ENCODE assay signal across 8 mouse cellular contexts in the genomic region with DNA sequence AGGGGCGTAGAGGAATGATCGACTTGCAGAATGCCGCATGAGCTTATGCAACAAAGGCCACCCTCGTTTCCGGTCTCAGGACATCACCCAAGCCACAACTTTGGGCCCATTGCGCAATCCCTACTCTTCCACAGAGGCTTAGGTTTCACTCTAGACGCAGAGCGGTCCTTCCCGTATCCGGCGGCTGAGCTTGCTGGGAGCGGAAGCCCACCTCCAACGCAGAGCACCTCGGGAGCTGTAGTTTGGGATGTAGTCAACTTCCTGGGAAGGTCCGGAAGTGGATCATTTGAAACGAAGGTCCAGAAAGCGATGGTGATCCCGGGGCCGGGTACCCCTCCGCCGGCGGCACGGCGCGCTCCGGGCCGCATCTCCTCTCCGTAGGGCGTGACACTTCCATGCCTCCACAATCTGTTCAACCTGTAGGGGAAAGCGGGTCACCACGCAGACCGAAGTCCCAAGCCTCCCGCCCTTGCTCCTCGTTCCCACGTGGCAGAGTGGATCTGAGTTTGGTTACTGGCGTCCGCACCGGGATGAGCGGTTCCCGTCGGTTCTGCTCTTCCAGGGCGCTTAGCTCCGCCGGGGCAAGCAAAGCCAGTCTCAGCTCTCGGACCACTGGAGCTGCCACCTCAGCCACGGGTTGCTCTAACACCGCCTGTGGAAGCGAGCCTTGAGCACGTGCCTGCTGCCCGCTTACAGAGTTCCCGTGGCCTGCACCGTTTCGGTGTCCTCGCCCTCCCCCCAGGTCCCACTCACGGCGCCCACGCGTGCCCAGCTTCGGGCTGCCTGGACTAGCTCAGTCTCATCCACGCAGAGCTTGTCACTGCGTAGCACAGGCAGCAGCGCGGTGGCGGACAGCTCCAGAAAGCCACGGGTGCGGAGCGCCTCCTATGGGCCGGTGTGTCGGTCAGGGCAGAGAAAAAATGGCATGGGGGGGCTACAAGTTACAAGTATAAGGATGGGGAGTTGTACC. TPM values are rescaled to one million over a fixed set of nuclear protein-coding genes. Genes with fewer than 3 reads are reported as not detected.
DNase-seq lines count a peak whose midpoint lies in the region; ATAC-seq and TF ChIP-seq lines count a peak whose summit lies in the region.

No protein-coding gene starts in this region.

- peaks cover 23% of the 10 kb centered on the region for H3K4me1 ChIP-seq in heart, embryonic 15.5 days (replicated peaks)
- H3K4me1 ChIP-seq in liver, embryonic 14.5 days (replicated peaks; ENCODE audit: control insufficient read depth in 2 of 2, insufficient read depth in 2 of 2, low read length in 1 of 2) = peaks cover 19 to 25% of the 10 kb centered on the region in 2 experiments
- H3K4me1 ChIP-seq in neural tube, embryonic 11.5 days (ENCODE audit: control insufficient read depth, insufficient read depth, low read length) = peaks cover 13% of the 10 kb centered on the region
- peaks cover 9% of the 10 kb centered on the region for H3K4me1 ChIP-seq in stomach, postnatal 0 days (replicated peaks; ENCODE audit: control insufficient read depth, insufficient read depth)

- WGBS in heart, embryonic 15.5 days = under 1% methylated on average over 69 of the region's 69 CpGs
- under 1% methylated on average over 69 of the region's 69 CpGs for WGBS in liver, embryonic 14.5 days (ENCODE audit: insufficient replicate concordance)
- WGBS in neural tube, embryonic 11.5 days = under 1% methylated on average over 68 of the region's 69 CpGs
- WGBS in stomach, postnatal 0 days = under 1% methylated on average over 69 of the region's 69 CpGs

- peak overlapping the region; percentile 60 for H3K4me3 ChIP-seq in heart, embryonic 15.5 days
- peak overlapping the region; percentile 81 to 89 for H3K4me3 ChIP-seq in liver, embryonic 14.5 days (ENCODE audit: insufficient read depth in 1 of 2, low read depth in 2 of 2, low read length in 2 of 2)
- peak overlapping the region; percentile 62 for H3K4me3 ChIP-seq in neural tube, embryonic 11.5 days (ENCODE audit: low read depth, low read length)
- peak overlapping the region; percentile 68 for H3K4me3 ChIP-seq in stomach, postnatal 0 days (ENCODE audit: low read depth, low read length)

- H3K27ac ChIP-seq in heart, embryonic 15.5 days = peak overlapping the region; percentile 80
- peak overlapping the region; percentile 60 for H3K27ac ChIP-seq in liver, embryonic 14.5 days
- H3K27ac ChIP-seq in neural tube, embryonic 11.5 days (ENCODE audit: low read depth, low read length) = peak overlapping the region; percentile 72
- H3K27ac ChIP-seq in stomach, postnatal 0 days (replicated peaks) = peak overlapping the region; percentile 92

- no peaks in the 10 kb centered on the region for H3K27me3 ChIP-seq in heart, embryonic 15.5 days
- H3K27me3 ChIP-seq in liver, embryonic 14.5 days (ENCODE audit: control insufficient read depth, insufficient read depth, low read length) = no peaks in the 10 kb centered on the region
- H3K27me3 ChIP-seq in neural tube, embryonic 11.5 days (ENCODE audit: control insufficient read depth, insufficient read depth, low read length) = no peaks in the 10 kb centered on the region
- no peaks in the 10 kb centered on the region for H3K27me3 ChIP-seq in stomach, postnatal 0 days (ENCODE audit: control insufficient read depth, insufficient read depth, low read length)

- peak; percentile 54 for DNase-seq in c-Kit-negative CD71-positive TER-119-positive erythroid progenitor cells, embryonic 14.5 days (ENCODE audit: low read depth, low spot score)
- DNase-seq in fibroblast of lung, adult 2 months (ENCODE audit: low read depth) = peak; percentile 95
- DNase-seq in kidney, postnatal 25 days = peak; percentile 97 to 99
- peak; percentile 84 to 88 (median 88) for DNase-seq in liver, embryonic 14.5 days (ENCODE audit: low read depth in 3 of 3, low spot score in 3 of 3)
- peak; percentile 94 for DNase-seq in neural tube, embryonic 11.5 days (ENCODE audit: low spot score)
- DNase-seq in stomach, postnatal 0 days (ENCODE audit: low spot score) = peak; percentile 94

- TF ChIP-seq CTCF in liver, embryonic 14.5 days (IDR thresholded peaks at IDR 0.05; ENCODE audit: low read depth) = peak; percentile 98
- peak; percentile 94 for TF ChIP-seq CTCF in stomach, postnatal 0 days (IDR thresholded peaks at IDR 0.05; ENCODE audit: low read depth)

- H3K36me3 ChIP-seq in heart, embryonic 15.5 days = no peaks in the 10 kb centered on the region
- H3K36me3 ChIP-seq in liver, embryonic 14.5 days (replicated peaks; ENCODE audit: control insufficient read depth, insufficient read depth, low read depth) = no peaks in the 10 kb centered on the region
- H3K36me3 ChIP-seq in neural tube, embryonic 11.5 days (ENCODE audit: control insufficient read depth, insufficient read depth, low read length) = no peaks in the 10 kb centered on the region
- no peaks in the 10 kb centered on the region for H3K36me3 ChIP-seq in stomach, postnatal 0 days (ENCODE audit: control insufficient read depth, insufficient read depth, low read length)

- ATAC-seq in CD4-positive, CD25-positive, alpha-beta regulatory T cell, adult 4 months = peak; percentile 64
- ATAC-seq in heart, embryonic 15.5 days (replicated peaks; ENCODE audit: insufficient number of reproducible peaks, insufficient read depth, low FRiP score, low read depth) = peak; percentile 91
- ATAC-seq in liver, embryonic 14.5 days (ENCODE audit: insufficient read depth) = peak; percentile 88
- ATAC-seq in neural tube, embryonic 11.5 days (ENCODE audit: insufficient read depth, low FRiP score, low TSS enrichment) = peak; percentile 89
- ATAC-seq in stomach, postnatal 0 days (ENCODE audit: low FRiP score, low TSS enrichment) = peak; percentile 92

- H3K4me2 ChIP-seq in heart, embryonic 15.5 days = peak overlapping the region; percentile 98
- peak overlapping the region; percentile 99 for H3K4me2 ChIP-seq in liver, embryonic 14.5 days (ENCODE audit: low read depth)
- peak overlapping the region; percentile 100 for H3K4me2 ChIP-seq in neural tube, embryonic 11.5 days (ENCODE audit: low read depth)
- H3K4me2 ChIP-seq in stomach, postnatal 0 days (replicated peaks; ENCODE audit: low read depth) = peak overlapping the region; percentile 99

- H3K9ac ChIP-seq in heart, embryonic 15.5 days = peak overlapping the region; percentile 55
- peak overlapping the region; percentile 74 for H3K9ac ChIP-seq in liver, embryonic 14.5 days (replicated peaks)
- H3K9ac ChIP-seq in neural tube, embryonic 11.5 days (ENCODE audit: low read length) = peak overlapping the region; percentile 72
- peak overlapping the region; percentile 76 for H3K9ac ChIP-seq in stomach, postnatal 0 days (ENCODE audit: low read length)

- 0 out of 2 replicates have a peak, but pooled peaks have one; percentile 11 for TF ChIP-seq EP300 in liver, embryonic 14.5 days (IDR thresholded peaks at IDR 0.05; ENCODE audit: low read depth)
- TF ChIP-seq EP300 in stomach, postnatal 0 days (optimal IDR thresholded peaks at IDR 0.05) = no peak

- H3K9me3 ChIP-seq in heart, embryonic 15.5 days (replicated peaks) = no peaks in the 10 kb centered on the region
- no peaks in the 10 kb centered on the region for H3K9me3 ChIP-seq in liver, embryonic 14.5 days (ENCODE audit: control insufficient read depth, low read length)
- H3K9me3 ChIP-seq in neural tube, embryonic 11.5 days (ENCODE audit: control insufficient read depth, low read length) = no peaks in the 10 kb centered on the region
- no peaks in the 10 kb centered on the region for H3K9me3 ChIP-seq in stomach, postnatal 0 days (ENCODE audit: control insufficient read depth, low read length)

RNA-seq across cellular contexts. Expression of a gene that starts 4.8 kb away (rescaled TPM):
- 10 to 100 TPM; 18.5 to 19.2 TPM for polyA plus RNA-seq in CD4-positive, CD25-positive, alpha-beta regulatory T cell, adult 4 months (2017; shearing (Covaris generic))
- polyA plus RNA-seq in heart, embryonic 15.5 days (2015; fragmentation: Nextera tagmentation; extraction: Ambion mirVana) = 2.3 and 4.5 TPM in 2 replicates
- 2.7 and 2.9 TPM in 2 replicates for polyA plus RNA-seq in liver, embryonic 14.5 days (2012; rRNA removed)
- 2.3 and 2.5 TPM in 2 replicates for polyA plus RNA-seq in liver, embryonic 14.5 days (2014; fragmentation: Nextera tagmentation; extraction: Ambion mirVana)
- 3.4 and 4.0 TPM in 2 replicates for polyA plus RNA-seq in neural tube, embryonic 11.5 days (2014; fragmentation: Nextera tagmentation; extraction: Ambion mirVana)
- 5.7 and 5.9 TPM in 2 replicates for polyA plus RNA-seq in stomach, postnatal 0 days (2015; fragmentation: Nextera tagmentation; extraction: Ambion mirVana)

RNA-seq across cellular contexts. Expression of a gene that starts 5.9 kb away (rescaled TPM):
- 1 to 10 TPM; 3.2 to 6.2 TPM for polyA plus RNA-seq in CD4-positive, CD25-positive, alpha-beta regulatory T cell, adult 4 months (2017; shearing (Covaris generic))
- 0.24 TPM in 1 of 2 replicates, not detected in the other for polyA plus RNA-seq in heart, embryonic 15.5 days (2015; fragmentation: Nextera tagmentation; extraction: Ambion mirVana)
- polyA plus RNA-seq in liver, embryonic 14.5 days (2012; rRNA removed) = not detected in 2 replicates
- not detected in 2 replicates for polyA plus RNA-seq in liver, embryonic 14.5 days (2014; fragmentation: Nextera tagmentation; extraction: Ambion mirVana)
- polyA plus RNA-seq in neural tube, embryonic 11.5 days (2014; fragmentation: Nextera tagmentation; extraction: Ambion mirVana) = not detected in 2 replicates
- polyA plus RNA-seq in stomach, postnatal 0 days (2015; fragmentation: Nextera tagmentation; extraction: Ambion mirVana) = 0.58 and 0.62 TPM in 2 replicates

RNA-seq across cellular contexts. Expression of a gene that starts 13.0 kb away (rescaled TPM):
- polyA plus RNA-seq in CD4-positive, CD25-positive, alpha-beta regulatory T cell, adult 4 months (2017; shearing (Covaris generic)) = 10 to 100 TPM; 12.2 to 13.2 TPM
- 1.8 and 2.5 TPM in 2 replicates for polyA plus RNA-seq in heart, embryonic 15.5 days (2015; fragmentation: Nextera tagmentation; extraction: Ambion mirVana)
- 1.7 and 2.0 TPM in 2 replicates for polyA plus RNA-seq in liver, embryonic 14.5 days (2012; rRNA removed)
- polyA plus RNA-seq in liver, embryonic 14.5 days (2014; fragmentation: Nextera tagmentation; extraction: Ambion mirVana) = 1.1 TPM in 2 replicates
- polyA plus RNA-seq in neural tube, embryonic 11.5 days (2014; fragmentation: Nextera tagmentation; extraction: Ambion mirVana) = 42.5 and 48.9 TPM in 2 replicates
- 18.1 and 18.7 TPM in 2 replicates for polyA plus RNA-seq in stomach, postnatal 0 days (2015; fragmentation: Nextera tagmentation; extraction: Ambion mirVana)

RNA-seq across cellular contexts. Expression of a gene that starts 24.9 kb away (rescaled TPM):
- under 1 TPM in 1 of 2 experiments, not detected in 1; 0.76 TPM for polyA plus RNA-seq in CD4-positive, CD25-positive, alpha-beta regulatory T cell, adult 4 months (2017; shearing (Covaris generic))
- polyA plus RNA-seq in heart, embryonic 15.5 days (2015; fragmentation: Nextera tagmentation; extraction: Ambion mirVana) = 1.6 and 3.1 TPM in 2 replicates
- 0.61 and 0.84 TPM in 2 replicates for polyA plus RNA-seq in liver, embryonic 14.5 days (2012; rRNA removed)
- 0.52 and 0.55 TPM in 2 replicates for polyA plus RNA-seq in liver, embryonic 14.5 days (2014; fragmentation: Nextera tagmentation; extraction: Ambion mirVana)
- polyA plus RNA-seq in neural tube, embryonic 11.5 days (2014; fragmentation: Nextera tagmentation; extraction: Ambion mirVana) = 3.4 and 3.9 TPM in 2 replicates
- 1.3 and 1.5 TPM in 2 replicates for polyA plus RNA-seq in stomach, postnatal 0 days (2015; fragmentation: Nextera tagmentation; extraction: Ambion mirVana)

RNA-seq across cellular contexts. Expression of a gene that starts 35.3 kb away (rescaled TPM):
- 100 to 1,000 TPM; 663 to 923 TPM for polyA plus RNA-seq in CD4-positive, CD25-positive, alpha-beta regulatory T cell, adult 4 months (2017; shearing (Covaris generic))
- polyA plus RNA-seq in heart, embryonic 15.5 days (2015; fragmentation: Nextera tagmentation; extraction: Ambion mirVana) = 538 and 545 TPM in 2 replicates
- 908 and 935 TPM in 2 replicates for polyA plus RNA-seq in liver, embryonic 14.5 days (2012; rRNA removed)
- polyA plus RNA-seq in liver, embryonic 14.5 days (2014; fragmentation: Nextera tagmentation; extraction: Ambion mirVana) = 901 and 915 TPM in 2 replicates
- 818 and 875 TPM in 2 replicates for polyA plus RNA-seq in neural tube, embryonic 11.5 days (2014; fragmentation: Nextera tagmentation; extraction: Ambion mirVana)
- polyA plus RNA-seq in stomach, postnatal 0 days (2015; fragmentation: Nextera tagmentation; extraction: Ambion mirVana) = 752 and 809 TPM in 2 replicates

Comparison
In these comparisons a context has a peak if more than half of its experiments do, and no peak if none do; other contexts are left out.
1. Peak in every context shown above with its lines: DNase-seq, ATAC-seq, H3K4me3 ChIP-seq and H3K27ac ChIP-seq.